Mouse (Mus musculus): ENCODE measurements at regions not wholly inside any gene's neighbourhood (a gene's known extent, or its start where the extent isn't known, plus 50 kb on each side); places are given as distances from the start of the nearest gene placed in this dataset.

- DNase-seq, result no peak
- intact Hi-C loops (cut with DNase I), result no loop called here
These were observed 72.6 kb upstream of the Arhgap32 start for GRCm38 (mm10) chr9:32043344-32043743.

GRCm38 (mm10) chr9:32046791-32047190 lies 69.1 kb upstream of the Arhgap32 start:
- no peak for DNase-seq
- intact Hi-C loops (cut with DNase I), result no loop called here

GRCm38 (mm10) chr9:32048941-32049340 lies 67.0 kb upstream of the Arhgap32 start:
- DNase-seq, result no peak
- intact Hi-C loops (cut with DNase I), result no loop called here

- DNase-seq, result no peak
- intact Hi-C loops (cut with DNase I), result no loop called here
These were observed 66.4 kb upstream of the Arhgap32 start for GRCm38 (mm10) chr9:32049546-32049945.

- no peak for DNase-seq
- intact Hi-C loops (cut with DNase I), result no loop called here
These were observed 61.9 kb upstream of the Arhgap32 start for GRCm38 (mm10) chr9:32053886-32054615.

GRCm38 (mm10) chr9:32057427-32058115 lies 58.4 kb upstream of the Arhgap32 start:
- intact Hi-C loops (cut with DNase I), result no loop called here
- no peak for DNase-seq

GRCm38 (mm10) chr9:32062740-32063139 lies 53.2 kb upstream of the Arhgap32 start:
- DNase-seq, result no peak
- intact Hi-C loops (cut with DNase I), result no loop called here

- intact Hi-C loops (cut with DNase I), result no loop called here
- no peak for DNase-seq
These were observed 52.4 kb upstream of the Arhgap32 start for GRCm38 (mm10) chr9:32063541-32063940.

GRCm38 (mm10) chr9:32064007-32064550 lies 51.9 kb upstream of the Arhgap32 start:
- no peak for DNase-seq
- intact Hi-C loops (cut with DNase I), result no loop called here

Data from heart, postnatal 10 days (tissue).